ENCODE assay signal across 9 mouse cellular contexts in the genomic region with DNA sequence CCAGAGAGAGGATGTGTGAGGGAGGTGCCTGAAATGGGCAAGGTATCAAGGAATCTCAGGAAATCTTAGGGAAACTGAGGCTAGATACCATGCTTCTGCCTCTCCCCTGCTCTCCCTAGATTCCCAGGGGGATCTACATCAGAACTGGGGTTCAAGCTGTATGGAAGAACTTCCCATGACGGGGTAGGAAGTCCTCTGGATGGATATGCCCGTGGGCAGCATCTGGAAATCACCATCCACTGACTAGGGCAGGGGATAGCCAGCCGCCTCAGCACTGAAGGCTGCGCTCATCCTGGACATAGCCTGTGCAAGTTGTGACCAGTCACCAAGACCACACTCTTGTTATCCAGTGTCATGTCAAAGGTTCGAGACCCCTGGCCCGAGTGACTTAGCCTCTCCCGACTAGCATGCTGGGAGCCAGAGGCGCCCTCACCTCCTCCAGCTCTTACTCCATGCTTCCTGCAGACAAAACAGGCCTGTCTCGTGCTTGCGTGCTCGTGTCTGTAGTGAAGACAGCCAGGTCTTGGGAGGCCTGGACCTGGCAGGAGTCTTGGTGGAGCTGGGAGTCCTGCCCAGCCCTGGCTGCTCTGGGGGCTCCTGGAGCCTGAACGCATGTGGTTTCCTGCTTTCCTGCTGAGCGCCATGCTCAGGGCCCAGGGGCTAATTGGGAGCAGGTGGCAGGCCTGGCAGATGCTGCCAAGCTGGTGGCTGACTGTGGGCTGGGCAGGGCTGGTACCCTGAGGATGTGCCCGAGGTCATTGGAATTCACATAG. TPM values are rescaled to one million over a fixed set of nuclear protein-coding genes. Genes with fewer than 3 reads are reported as not detected.
DNase-seq lines count a peak whose midpoint lies in the region; ATAC-seq and TF ChIP-seq lines count a peak whose summit lies in the region.
"Had no signal": no experiment of that assay in that cellular context is flagged by ENCODE, and none has a peak within 500 bp of the region (broad histone marks: within the 10 kb centered on the region; RNA-seq: fewer than 3 reads in every experiment).

No protein-coding gene starts in this region.

- peaks cover 51% of the 10 kb centered on the region for H3K4me1 ChIP-seq in cerebellum, adult 2 months (ENCODE audit: control insufficient read depth, insufficient read depth, low read length)
- H3K4me1 ChIP-seq in intestine, embryonic 16.5 days (ENCODE audit: control insufficient read depth, insufficient read depth, low read length): peaks cover 13% of the 10 kb centered on the region
- H3K4me1 ChIP-seq in midbrain, embryonic 16.5 days (ENCODE audit: control insufficient read depth, insufficient read depth, low read length): peaks cover 24% of the 10 kb centered on the region

- peak overlapping the region; percentile 75 for H3K9ac ChIP-seq in intestine, embryonic 16.5 days (ENCODE audit: low read depth, low read length)
- H3K9ac ChIP-seq in midbrain, embryonic 16.5 days (ENCODE audit: low read depth, low read length): peak overlapping the region; percentile 88

- no peak overlapping the region for H3K4me3 ChIP-seq in cerebellum, adult 2 months (replicated peaks; ENCODE audit: insufficient read depth, low read depth, low read length)
- peak overlapping the region; percentile 74 for H3K4me3 ChIP-seq in gastrocnemius, adult 2 months
- peak overlapping the region; percentile 56 for H3K4me3 ChIP-seq in intestine, embryonic 16.5 days (ENCODE audit: low read length)
- peak overlapping the region; percentile 78 for H3K4me3 ChIP-seq in midbrain, embryonic 16.5 days (ENCODE audit: low read depth, low read length)

- 0 out of 2 replicates have a peak overlapping the region, but pooled peaks have one; percentile 16 for H3K27ac ChIP-seq in cerebellum, adult 2 months (ENCODE audit: insufficient read depth, low read length)
- H3K27ac ChIP-seq in gastrocnemius, adult 2 months: peak overlapping the region; percentile 79
- H3K27ac ChIP-seq in intestine, embryonic 16.5 days (ENCODE audit: low read length): peak overlapping the region; percentile 74
- peak overlapping the region; percentile 80 for H3K27ac ChIP-seq in midbrain, embryonic 16.5 days (ENCODE audit: low read length)

- TF ChIP-seq POLR2A in cerebellum, adult 2 months (IDR thresholded peaks at IDR 0.05; ENCODE audit: borderline replicate concordance, insufficient read depth, low read length): no peak

- H3K36me3 ChIP-seq in intestine, embryonic 16.5 days (ENCODE audit: control insufficient read depth, insufficient read depth, low read length): peaks cover 9% of the 10 kb centered on the region
- peaks cover 16% of the 10 kb centered on the region for H3K36me3 ChIP-seq in midbrain, embryonic 16.5 days (ENCODE audit: control insufficient read depth, insufficient read depth, low read length)

- DNase-seq in 3T3-L1 (ENCODE audit: low read depth, low spot score): peak; percentile 73
- peak; percentile 74 to 83 for DNase-seq in cerebellum, adult 2 months
- DNase-seq in gastrocnemius, adult 2 months: peak; percentile 67
- no peak for DNase-seq in urinary bladder, postnatal 10 days (ENCODE audit: low spot score)
- DNase-seq in adrenal gland, postnatal 36 days: no peak
- no peak for DNase-seq in thymus, adult 18-20 months

- H3K4me2 ChIP-seq in intestine, embryonic 16.5 days (ENCODE audit: low read depth, low read length): peak overlapping the region; percentile 62
- peak overlapping the region; percentile 95 for H3K4me2 ChIP-seq in midbrain, embryonic 16.5 days (ENCODE audit: low read length)

- WGBS in cerebellum, adult 2 months: 30% methylated on average over 14 of the region's 14 CpGs
- WGBS in intestine, embryonic 16.5 days: 47% methylated on average over 14 of the region's 14 CpGs
- 34% methylated on average over 14 of the region's 14 CpGs for WGBS in midbrain, embryonic 16.5 days

- intact Hi-C loops in gastrocnemius, adult 2 months (cut with DNase I): no loop called here

- no peaks in the 10 kb centered on the region for H3K9me3 ChIP-seq in intestine, embryonic 16.5 days (ENCODE audit: control insufficient read depth, low read length)
- no peaks in the 10 kb centered on the region for H3K9me3 ChIP-seq in midbrain, embryonic 16.5 days (replicated peaks; ENCODE audit: control insufficient read depth, low read length, poor library complexity, severe bottlenecking)

- TF ChIP-seq CTCF in cerebellum, adult 2 months (IDR thresholded peaks at IDR 0.05; ENCODE audit: borderline replicate concordance, insufficient read depth, low read depth, low read length): no peak
- TF ChIP-seq CTCF in gastrocnemius, adult 2 months (IDR thresholded peaks at IDR 0.05): no peak

- ATAC-seq in intestine, embryonic 16.5 days: peak; percentile 14; the same call in 1 of the 2 replicates
- ATAC-seq in midbrain, embryonic 16.5 days: no peak

- H3K27me3 ChIP-seq in cerebellum, adult 2 months (ENCODE audit: control insufficient read depth, insufficient read depth, low read length): no peaks in the 10 kb centered on the region
- H3K27me3 ChIP-seq in intestine, embryonic 16.5 days (replicated peaks; ENCODE audit: control insufficient read depth, insufficient read depth, low read length): no peaks in the 10 kb centered on the region
- no peaks in the 10 kb centered on the region for H3K27me3 ChIP-seq in midbrain, embryonic 16.5 days (ENCODE audit: control insufficient read depth, insufficient read depth, low read depth, low read length)

RNA-seq across cellular contexts. Expression of a gene that starts 1.5 kb away (rescaled TPM):
- 3.1 and 3.4 TPM in 2 replicates for polyA plus RNA-seq in cerebellum, adult 2 months (2012; rRNA removed)
- 1 to 10 TPM; 1.5 to 4.7 TPM for total RNA-seq in gastrocnemius, adult 2 months (2021)
- polyA plus RNA-seq in intestine, embryonic 16.5 days (2015; fragmentation: Nextera tagmentation; extraction: Ambion mirVana): 312 and 334 TPM in 2 replicates
- polyA plus RNA-seq in midbrain, embryonic 16.5 days (2015; fragmentation: Nextera tagmentation; extraction: Ambion mirVana): 121 and 141 TPM in 2 replicates
- total RNA-seq in adrenal gland, postnatal 36 days (2021): 10 to 100 TPM in 1 of 2 experiments, 1 to 10 TPM in 1; 8.4 to 10.5 TPM
- total RNA-seq: hematopoietic stem cell, adult 5-6 weeks had no signal

RNA-seq across cellular contexts. Expression of a gene that starts 25.1 kb away (rescaled TPM):
- polyA plus RNA-seq in cerebellum, adult 2 months (2012; rRNA removed): 194 and 198 TPM in 2 replicates
- 10 to 100 TPM; 20.0 to 23.7 TPM for total RNA-seq in gastrocnemius, adult 2 months (2021)
- polyA plus RNA-seq in intestine, embryonic 16.5 days (2015; fragmentation: Nextera tagmentation; extraction: Ambion mirVana): 29.3 and 31.5 TPM in 2 replicates
- polyA plus RNA-seq in midbrain, embryonic 16.5 days (2015; fragmentation: Nextera tagmentation; extraction: Ambion mirVana): 174 and 190 TPM in 2 replicates
- 10 to 100 TPM; 33.3 to 34.2 TPM for total RNA-seq in adrenal gland, postnatal 36 days (2021)

RNA-seq across cellular contexts. Expression of a gene that starts 48.6 kb away (rescaled TPM):
- 39.4 and 41.3 TPM in 2 replicates for polyA plus RNA-seq in cerebellum, adult 2 months (2012; rRNA removed)
- 1 to 10 TPM; 1.7 to 2.0 TPM for total RNA-seq in gastrocnemius, adult 2 months (2021)
- polyA plus RNA-seq in intestine, embryonic 16.5 days (2015; fragmentation: Nextera tagmentation; extraction: Ambion mirVana): 2.2 and 3.5 TPM in 2 replicates
- 5.3 and 6.3 TPM in 2 replicates for polyA plus RNA-seq in midbrain, embryonic 16.5 days (2015; fragmentation: Nextera tagmentation; extraction: Ambion mirVana)
- 1 to 10 TPM; 5.5 to 5.8 TPM for total RNA-seq in adrenal gland, postnatal 36 days (2021)

RNA-seq across cellular contexts. Expression of a gene that starts 50.7 kb away (rescaled TPM):
- 320 and 325 TPM in 2 replicates for polyA plus RNA-seq in cerebellum, adult 2 months (2012; rRNA removed)
- 100 to 1,000 TPM; 483 to 898 TPM for total RNA-seq in gastrocnemius, adult 2 months (2021)
- 671 and 689 TPM in 2 replicates for polyA plus RNA-seq in intestine, embryonic 16.5 days (2015; fragmentation: Nextera tagmentation; extraction: Ambion mirVana)
- polyA plus RNA-seq in midbrain, embryonic 16.5 days (2015; fragmentation: Nextera tagmentation; extraction: Ambion mirVana): 446 and 455 TPM in 2 replicates
- 100 to 1,000 TPM; 418 to 498 TPM for total RNA-seq in adrenal gland, postnatal 36 days (2021)

Comparison
In these comparisons a context has a peak if more than half of its experiments do, and no peak if none do; other contexts are left out.
1. DNase-seq: peak in 3T3-L1 (single experiment), cerebellum, adult 2 months (2 of 2) and gastrocnemius, adult 2 months (single experiment); none in urinary bladder, postnatal 10 days (single experiment), adrenal gland, postnatal 36 days (0 of 2) and thymus, adult 18-20 months (0 of 2).
2. H3K27ac ChIP-seq: peak in every context shown above with its lines; median percentile 80 in midbrain, embryonic 16.5 days; 79 in gastrocnemius, adult 2 months; 74 in intestine, embryonic 16.5 days; 16 in cerebellum, adult 2 months.
3. RNA of a gene that starts 1.5 kb away (polyA plus RNA-seq): 312 to 334 TPM in intestine, embryonic 16.5 days and 121 to 141 TPM in midbrain, embryonic 16.5 days; 3.1 to 3.4 TPM in cerebellum, adult 2 months; every median in the first group is over 10 times any median in the second.